Mouse (Mus musculus): ENCODE results near the gene Pnma1.

GRCm38 (mm10) chr12:84119584-84119983 is 28.7 kb downstream of the Pnma1 start:
- TF ChIP-seq CTCF (IDR thresholded peaks at IDR 0.05; ENCODE audit: borderline replicate concordance, extremely low read depth, insufficient read depth, insufficient read length) (no peak), POLR2A (IDR thresholded peaks at IDR 0.05; ENCODE audit: borderline replicate concordance, extremely low read depth, insufficient read depth, insufficient read length, poor library complexity, severe bottlenecking) (no peak)
